Mouse (Mus musculus): ENCODE data around the gene 1700014D04Rik. TPM values are rescaled to one million over a fixed set of nuclear protein-coding genes. Genes with fewer than 3 reads are reported as not detected.

1700014D04Rik gene
- total RNA-seq, 4 experiments from 2014 or later, result 0.78 to 1.8 (median 1.1) TPM

Other genes starting within 250 kb of the 1700014D04Rik start
- gene Agtpbp1, start 161.5 kb downstream of the 1700014D04Rik start, total RNA-seq (2022), result 100 to 1,000 TPM; 320 to 366 (median 343) TPM
- gene Naa35, start 161.5 kb downstream of the 1700014D04Rik start, total RNA-seq (2022), result 100 to 1,000 TPM in 1 of 4 experiments, 10 to 100 TPM in 3; 85.3 to 111 (median 92.7) TPM
- gene Golm1, start 70.9 kb downstream of the 1700014D04Rik start, total RNA-seq (2022), result 10 to 100 TPM; 15.1 to 32.6 (median 20.4) TPM
- gene 4921517D22Rik, start 52.6 kb downstream of the 1700014D04Rik start, total RNA-seq (2022), result not detected
- under 1 TPM; 0.11 to 0.23 (median 0.14) TPM for gene Spata31d1a, start 36.4 kb downstream of the 1700014D04Rik start, total RNA-seq (2022)
- under 1 TPM in 2 of 4 experiments, not detected in 2; 0.07 to 0.17 TPM for gene Spata31d1b, start 34.5 kb downstream of the 1700014D04Rik start, total RNA-seq (2022)
- not detected for gene Spata31d1d, start 15.0 kb downstream of the 1700014D04Rik start, total RNA-seq (2022)
- gene Isca1, start 23.1 kb upstream of the 1700014D04Rik start, total RNA-seq (2022), result 100 to 1,000 TPM; 134 to 159 (median 150) TPM
- gene Gm49354, start 35.5 kb upstream of the 1700014D04Rik start, total RNA-seq (2022), result not detected
- gene Tut7, start 76.4 kb upstream of the 1700014D04Rik start, total RNA-seq (2022), result 10 to 100 TPM; 58.7 to 64.0 (median 59.9) TPM